Mouse (Mus musculus) MEL (cell line): ENCODE results near the gene Sgms1. TPM values are rescaled to one million over a fixed set of nuclear protein-coding genes. Genes with fewer than 3 reads are reported as not detected.

Experiments
- DNase-seq: peaks from one replicate; pipeline ENCODE4 v3.0.0; 2011; ENCODE audit warnings: low read depth, low spot score
- H3K27ac ChIP-seq: 2 replicates; pipeline ENCODE4 v1.5.1; 2012; ENCODE audit warnings: low read depth, mild to moderate bottlenecking, control low read depth, low read length, moderate library complexity; ENCODE audit not compliant: control insufficient read depth
- H3K27me3 ChIP-seq, 2 experiments: fragments of 150-350 bp in 1 of 2; sonication (generic) in 1 of 2; 2 replicates each; pipeline ENCODE4 v1.6.1; 2012; ENCODE audit warnings: low read length in 2 of 2, mild to moderate bottlenecking in 2 of 2, improper control_type of control experiment in 1 of 2, moderate library complexity in 1 of 2; ENCODE audit not compliant: insufficient read depth in 2 of 2, control insufficient read depth in 1 of 2
- H3K36me3 ChIP-seq, 2 experiments: 2 replicates each; pipeline ENCODE4 v1.6.1; 2012 to 2014; ENCODE audit warnings: low read length in 2 of 2, improper control_type of control experiment in 1 of 2, inconsistent platforms in 1 of 2, mild to moderate bottlenecking in 1 of 2; ENCODE audit not compliant: insufficient read depth in 2 of 2, control insufficient read depth in 1 of 2
- H3K4me1 ChIP-seq, 2 experiments: fragments of 150-350 bp in 1 of 2; sonication (generic) in 1 of 2; 2 replicates each; pipeline ENCODE4 v1.6.1; 2012; ENCODE audit warnings: low read length in 2 of 2, improper control_type of control experiment in 1 of 2, mild to moderate bottlenecking in 1 of 2; ENCODE audit not compliant: insufficient read depth in 2 of 2, control insufficient read depth in 1 of 2
- H3K4me3 ChIP-seq, 2 experiments: fragments of 150-350 bp in 1 of 2; sonication (generic) in 1 of 2; 2 replicates each; pipeline ENCODE4 v1.5.1; 2012; ENCODE audit warnings: low read depth in 2 of 2, low read length in 2 of 2, mild to moderate bottlenecking in 2 of 2, moderate library complexity in 2 of 2, control low read depth in 1 of 2, improper control_type of control experiment in 1 of 2; ENCODE audit not compliant: control insufficient read depth in 1 of 2, insufficient read depth in 1 of 2
- H3K79me2 ChIP-seq: 2 replicates; pipeline ENCODE4 v1.6.1; 2012; ENCODE audit warnings: mild to moderate bottlenecking, low read length, moderate library complexity; ENCODE audit not compliant: control insufficient read depth, poor library complexity, insufficient read depth
- H3K9ac ChIP-seq: 2 replicates; pipeline ENCODE4 v1.6.1; 2012; ENCODE audit warnings: low read depth, mild to moderate bottlenecking, control low read depth, low read length, moderate library complexity; ENCODE audit not compliant: control insufficient read depth, poor library complexity, severe bottlenecking
- H3K9me3 ChIP-seq: fragments of 150-350 bp; sonication (generic); replicated peaks from 2 replicates; pipeline ENCODE4 v1.6.1; 2012; ENCODE audit warnings: mild to moderate bottlenecking, low read length, improper control_type of control experiment, moderate library complexity; ENCODE audit not compliant: insufficient read depth
- CTCF ChIP-seq, 3 experiments: IDR thresholded peaks in 2 of 3; conservative IDR thresholded peaks in 1 of 3; 2 replicates each; pipeline ENCODE4 v1.5.1; 2011 to 2012; ENCODE audit warnings: low read length in 3 of 3, low read depth in 2 of 3, mild to moderate bottlenecking in 2 of 3, improper control_type of control experiment in 1 of 3, inconsistent platforms in 1 of 3, mixed read lengths in 1 of 3, moderate library complexity in 1 of 3; ENCODE audit not compliant: control insufficient read depth in 1 of 3, insufficient read depth in 1 of 3, poor library complexity in 1 of 3, severe bottlenecking in 1 of 3
- E2F4 ChIP-seq: IDR thresholded peaks from 2 replicates; pipeline ENCODE4 v1.6.1; 2011; ENCODE audit warnings: low read depth, low read length, improper control_type of control experiment, borderline replicate concordance
- ETS1 ChIP-seq: IDR thresholded peaks from 2 replicates; pipeline ENCODE4 v1.6.1; 2012; ENCODE audit warnings: low read depth, mild to moderate bottlenecking, inconsistent platforms, low read length, improper control_type of control experiment, moderate library complexity
- GABPA ChIP-seq: IDR thresholded peaks from 2 replicates; pipeline ENCODE4 v1.6.1; 2012; ENCODE audit warnings: low read depth, mild to moderate bottlenecking, inconsistent platforms, low read length, improper control_type of control experiment, moderate library complexity
- GATA1 ChIP-seq: IDR thresholded peaks from 2 replicates; pipeline ENCODE4 v1.6.1; 2011; ENCODE audit warnings: low read depth, low read length, improper control_type of control experiment
- MAFK ChIP-seq: IDR thresholded peaks from 2 replicates; pipeline ENCODE4 v1.6.1; 2011; ENCODE audit warnings: low read depth, mild to moderate bottlenecking, low read length, improper control_type of control experiment, borderline replicate concordance
- MAX ChIP-seq: IDR thresholded peaks from 2 replicates; pipeline ENCODE4 v1.6.1; 2011; ENCODE audit warnings: low read length, improper control_type of control experiment
- MEF2A ChIP-seq: IDR thresholded peaks from 2 replicates; pipeline ENCODE4 v1.6.1; 2014; ENCODE audit warnings: low read depth, mild to moderate bottlenecking, inconsistent platforms, low read length, improper control_type of control experiment; ENCODE audit not compliant: poor library complexity, insufficient replicate concordance, severe bottlenecking; ENCODE audit errors: extremely low read depth
- MXI1 ChIP-seq: IDR thresholded peaks from 2 replicates; pipeline ENCODE4 v1.6.1; 2011; ENCODE audit warnings: mild to moderate bottlenecking, low read depth, low read length, improper control_type of control experiment
- NELFE ChIP-seq: IDR thresholded peaks from 2 replicates; pipeline ENCODE4 v1.6.1; 2011; ENCODE audit warnings: low read depth, low read length, improper control_type of control experiment
- POLR2A ChIP-seq, 2 experiments: IDR thresholded peaks; 2 replicates each; pipeline ENCODE4 v1.6.1; 2011 to 2012; ENCODE audit warnings: low read length in 2 of 2, mild to moderate bottlenecking in 2 of 2, control low read depth in 1 of 2, improper control_type of control experiment in 1 of 2, low read depth in 1 of 2, moderate library complexity in 1 of 2; ENCODE audit not compliant: control insufficient read depth in 1 of 2, insufficient read depth in 1 of 2, poor library complexity in 1 of 2
- RCOR1 ChIP-seq: IDR thresholded peaks from 2 replicates; pipeline ENCODE4 v1.6.1; 2012; ENCODE audit warnings: low read depth, mild to moderate bottlenecking, inconsistent platforms, low read length, improper control_type of control experiment
- TAL1 ChIP-seq: IDR thresholded peaks from 2 replicates; pipeline ENCODE4 v1.6.1; 2012; ENCODE audit warnings: mild to moderate bottlenecking, inconsistent platforms, low read length, moderate library complexity, mixed read lengths
- TBP ChIP-seq: IDR thresholded peaks from 2 replicates; pipeline ENCODE4 v1.8.0; 2011; ENCODE audit warnings: low read depth, low read length, improper control_type of control experiment
- TCF12 ChIP-seq: IDR thresholded peaks from 2 replicates; pipeline ENCODE4 v1.6.1; 2014; ENCODE audit warnings: low read depth, mild to moderate bottlenecking, inconsistent platforms, low read length, improper control_type of control experiment, moderate library complexity
- UBTF ChIP-seq: IDR thresholded peaks from 2 replicates; pipeline ENCODE4 v1.6.1; 2012; ENCODE audit warnings: low read depth, mild to moderate bottlenecking, inconsistent platforms, low read length, improper control_type of control experiment, moderate library complexity, borderline replicate concordance; ENCODE audit not compliant: insufficient read depth
- ZNF384 ChIP-seq: IDR thresholded peaks from 2 replicates; pipeline ENCODE4 v1.6.1; 2012; ENCODE audit warnings: low read depth, mild to moderate bottlenecking, inconsistent platforms, low read length, improper control_type of control experiment
- polyA plus RNA-seq, 2 experiments: library from polyadenylated mRNA; stranded (reverse) in 1 of 2; unstranded in 1 of 2; fragments of >175 nt in 1 of 2; fragments of >200 nt in 1 of 2; gene quantifications; 2 replicates each; pipeline versions ENCODE4 v1.2.1 to v1.2.4; 2012; ENCODE audit warnings: low replicate concordance in 2 of 2, low read depth in 1 of 2; ENCODE audit not compliant: insufficient read length in 2 of 2, insufficient read depth in 1 of 2, missing spikeins in 1 of 2
- total RNA-seq: library from RNA; depleted of rRNA; stranded (reverse); fragments of 300-350 nt; gene quantifications from 2 replicates; pipeline ENCODE4 v1.2.3, GENCODE M21; 2012

Sgms1 gene
- total and polyA plus RNA-seq, 3 experiments, result 16.3 to 18.5 TPM; not detected in 1

DNA sequence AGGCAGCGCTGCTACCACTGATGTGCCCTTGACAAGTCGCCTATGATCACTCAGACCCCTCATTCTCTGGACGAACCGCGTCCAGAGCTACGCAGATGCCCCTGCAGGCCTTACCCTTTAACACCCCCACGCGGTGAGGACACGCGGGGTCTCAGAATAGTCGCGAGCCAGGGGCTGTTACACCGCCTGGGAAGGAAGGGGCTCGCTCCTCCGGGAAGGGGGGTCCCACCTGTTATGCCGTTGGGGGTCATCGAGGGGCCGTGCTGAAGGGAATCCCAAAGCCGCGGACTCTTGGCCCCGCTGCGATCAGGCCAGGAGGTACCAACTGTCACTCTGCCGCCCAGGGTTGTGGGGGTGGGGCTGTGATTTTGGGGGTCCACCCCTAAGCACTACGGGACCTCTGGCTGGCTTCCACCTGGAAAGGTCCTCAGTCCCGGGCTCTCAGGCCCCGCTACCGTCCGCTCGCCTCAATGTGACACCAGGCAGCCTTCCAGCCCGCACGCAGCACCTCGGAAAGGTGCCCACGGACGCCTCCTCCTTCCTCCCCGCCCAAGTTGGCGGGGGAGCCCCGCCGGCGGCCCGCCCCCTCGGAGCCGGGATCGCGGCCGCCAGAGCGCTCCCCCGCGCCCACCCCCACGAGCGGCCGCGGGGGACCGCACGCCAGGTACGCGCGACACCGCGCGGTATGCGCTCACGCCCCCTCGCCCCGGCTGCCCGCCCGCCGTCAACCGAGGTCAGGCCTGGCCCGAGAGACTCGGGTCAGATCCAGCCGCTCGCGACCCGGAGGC, 1.9 kb downstream of the Sgms1 start:
- H3K79me2 ChIP-seq, result peaks cover 43% of the 10 kb centered on the region
- H3K9ac ChIP-seq, result peak overlapping the region; percentile 96
- TF ChIP-seq TCF12 (0 out of 2 replicates have a peak, but pooled peaks have one; percentile 7), MXI1 (peak; percentile 15; the same call in 1 of the 2 replicates), MAFK (no peak), RCOR1 (no peak), UBTF (no peak)
- peaks cover 0 to 32% of the 10 kb centered on the region in 2 experiments; a peak in 2 of 4 replicates for H3K36me3 ChIP-seq
- peaks cover 9 to 40% of the 10 kb centered on the region in 2 experiments for H3K4me1 ChIP-seq
- DNase-seq, result peak; percentile 45
- H3K4me3 ChIP-seq, result peak overlapping the region; percentile 79 to 91
- no peaks in the 10 kb centered on the region for H3K9me3 ChIP-seq
- H3K27ac ChIP-seq, result peak overlapping the region; percentile 63
- no peaks in the 10 kb centered on the region for H3K27me3 ChIP-seq

DNA sequence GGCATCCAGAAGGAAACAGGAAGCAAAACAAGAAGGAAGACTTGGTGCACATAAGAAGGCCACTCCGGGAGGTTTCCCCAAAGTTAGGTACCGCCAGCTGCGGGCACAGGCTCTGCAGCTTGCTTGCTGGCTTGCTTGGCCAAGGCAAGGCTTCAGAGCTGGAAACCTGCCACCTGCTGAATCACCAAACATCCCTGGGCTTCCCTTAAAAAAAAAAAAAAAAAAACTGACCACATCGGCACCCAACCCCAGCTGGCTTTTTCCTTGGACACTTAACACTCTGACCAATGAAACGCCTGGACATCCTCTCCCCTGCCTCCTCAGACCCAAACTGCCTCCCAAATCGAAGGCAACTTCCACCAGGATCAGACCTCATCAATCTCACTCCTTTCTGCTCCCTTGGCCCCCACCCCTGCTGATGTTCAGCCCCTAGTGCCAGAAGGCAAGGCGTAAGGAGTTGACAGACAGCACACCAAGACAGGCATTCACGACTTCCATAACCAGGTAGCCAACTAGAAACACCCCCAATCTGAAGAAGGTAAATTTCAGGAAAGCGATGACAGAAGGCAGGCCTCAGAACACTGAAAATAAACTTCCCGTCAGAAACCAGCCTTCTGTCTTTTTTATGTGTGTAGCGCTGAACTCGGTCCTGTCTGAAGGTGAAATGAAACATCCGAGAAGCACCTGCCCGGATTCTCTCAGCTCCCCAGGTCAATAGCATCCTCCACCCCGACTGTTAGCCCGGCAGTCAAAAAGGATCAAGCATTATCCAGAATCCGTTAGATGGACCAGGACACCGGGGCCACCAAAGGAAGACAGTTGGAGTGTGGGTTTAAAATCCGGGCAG, 2.7 kb downstream of the Sgms1 start:
- Histone ChIP-seq H3K9me3 (no peaks in the 10 kb centered on the region), H3K27ac (no peak overlapping the region), H3K79me2 (peaks cover 48% of the 10 kb centered on the region), H3K4me3 (peak overlapping the region; percentile 79 to 91), H3K27me3 (no peaks in the 10 kb centered on the region), H3K4me1 (peaks cover 9 to 44% of the 10 kb centered on the region in 2 experiments), H3K9ac (peak overlapping the region; percentile 15), H3K36me3 (peaks cover 0 to 36% of the 10 kb centered on the region in 2 experiments; a peak in 2 of 4 replicates)
- TF ChIP-seq MXI1, result no peak
- TF ChIP-seq ZNF384, result peak; percentile 35; the same call in 1 of the 2 replicates
- TF ChIP-seq GATA1, result no peak
- no peak for TF ChIP-seq E2F4
- no peak for DNase-seq

DNA sequence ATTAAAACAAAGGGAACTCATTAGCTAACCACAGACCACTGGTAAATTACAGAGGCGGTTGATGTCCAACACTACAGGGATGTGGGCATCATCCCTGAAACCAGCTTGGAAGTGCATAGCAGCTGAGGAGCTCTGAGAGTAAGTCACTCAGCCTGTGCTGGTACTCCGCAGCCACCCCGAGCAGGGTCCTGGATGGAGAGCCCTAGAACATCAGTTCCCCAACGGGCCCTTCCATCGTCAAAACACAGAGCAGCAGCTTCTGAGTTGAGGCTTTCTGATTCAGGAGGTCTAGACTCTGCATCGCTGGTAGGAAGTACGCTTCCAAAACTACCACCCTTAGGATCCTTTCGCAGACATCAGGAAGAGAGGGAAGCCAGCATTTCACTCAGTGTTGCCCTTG, 5.8 kb downstream of the Sgms1 start:
- DNase-seq, result no peak
- H3K9ac ChIP-seq, result no peak overlapping the region
- H3K27me3 ChIP-seq, result no peaks in the 10 kb centered on the region
- TF ChIP-seq ETS1, result no peak
- TF ChIP-seq GABPA, result no peak
- TF ChIP-seq ZNF384, result no peak
- TF ChIP-seq MEF2A, result no peak
- no peak for TF ChIP-seq MAX
- no peak for TF ChIP-seq TAL1
- no peak for TF ChIP-seq CTCF (IDR thresholded peaks at IDR 0.05 in 2 of 3, conservative IDR thresholded peaks at IDR 0.05 in 1 of 3; ENCODE audit: control insufficient read depth in 1 of 3, insufficient read depth in 1 of 3, low read depth in 2 of 3, low read length in 3 of 3, poor library complexity in 1 of 3, severe bottlenecking in 1 of 3)
- TF ChIP-seq TBP, result no peak
- no peak for TF ChIP-seq NELFE
- TF ChIP-seq POLR2A (IDR thresholded peaks at IDR 0.05; ENCODE audit: control insufficient read depth in 1 of 2, insufficient read depth in 1 of 2, low read depth in 1 of 2, low read length in 2 of 2, poor library complexity in 1 of 2), result no peak
- TF ChIP-seq, all 39 proteins: peak for 0
- Histone ChIP-seq H3K4me1 (peaks cover 27 to 58% of the 10 kb centered on the region in 2 experiments), H3K27ac (no peak overlapping the region), H3K79me2 (peaks cover 46% of the 10 kb centered on the region), H3K36me3 (peaks cover 0 to 52% of the 10 kb centered on the region in 2 experiments; a peak in 2 of 4 replicates), H3K9me3 (no peaks in the 10 kb centered on the region), H3K4me3 (no peak overlapping the region)
